Mouse (Mus musculus) lung, postnatal 10 days (tissue): Measurements from ENCODE around the gene Cyba.

Experiments used
- DNase-seq: peaks from one replicate; pipeline ENCODE4 v3.0.0; 2021

The Cyba gene

GRCm38 (mm10) chr8:122432443-122433268 lies at the start of gene Cyba:
Gene Cyba (minus strand): TSS chr8:122432930.
- peak; percentile 94 for DNase-seq

GRCm38 (mm10) chr8:122482448-122482847 lies 49.7 kb upstream of the Cyba start:
- no peak for DNase-seq

- DNase-seq: peak; percentile 93
These were observed 43.0 kb upstream of the Cyba start, which contains the start of the genes Rnf166 and Ctu2 for GRCm38 (mm10) chr8:122475580-122476320. Gene Rnf166 (minus strand): TSS chr8:122476064. Gene Ctu2 (plus strand): TSS chr8:122476143.

GRCm38 (mm10) chr8:122474951-122475560 lies 42.3 kb upstream of the Cyba start:
- peak; percentile 66 for DNase-seq

- DNase-seq: no peak
These were observed 41.2 kb upstream of the Cyba start for GRCm38 (mm10) chr8:122473911-122474421.

- no peak for DNase-seq
These were observed 38.0 kb upstream of the Cyba start for GRCm38 (mm10) chr8:122470691-122471090.

GRCm38 (mm10) chr8:122469965-122470364 lies 37.2 kb upstream of the Cyba start:
- DNase-seq: no peak

- no peak for DNase-seq
These were observed 36.7 kb upstream of the Cyba start for GRCm38 (mm10) chr8:122469407-122469806.

GRCm38 (mm10) chr8:122467816-122468215 lies 35.1 kb upstream of the Cyba start:
- DNase-seq: no peak

- no peak for DNase-seq
These were observed 32.3 kb upstream of the Cyba start for GRCm38 (mm10) chr8:122464985-122465384.

- peak; percentile 54 for DNase-seq
These were observed 31.2 kb upstream of the Cyba start for GRCm38 (mm10) chr8:122463651-122464640.

- no peak for DNase-seq
These were observed 29.8 kb upstream of the Cyba start for GRCm38 (mm10) chr8:122462510-122462909.

- DNase-seq: no peak
These were observed 28.9 kb upstream of the Cyba start for GRCm38 (mm10) chr8:122461473-122462148.

GRCm38 (mm10) chr8:122460524-122461472 lies 28.1 kb upstream of the Cyba start, which contains the start of gene Snai3:
Gene Snai3 (minus strand): TSS chr8:122460733.
- peak; percentile 65 for DNase-seq

- DNase-seq: no peak
These were observed 27.3 kb upstream of the Cyba start for GRCm38 (mm10) chr8:122459990-122460389.

GRCm38 (mm10) chr8:122459218-122459900 lies 26.6 kb upstream of the Cyba start:
- DNase-seq: peak; percentile 50

GRCm38 (mm10) chr8:122457171-122457570 lies 24.4 kb upstream of the Cyba start:
- DNase-seq: no peak

- DNase-seq: no peak
These were observed 21.7 kb upstream of the Cyba start for GRCm38 (mm10) chr8:122454409-122454808.

GRCm38 (mm10) chr8:122452154-122452553 lies 19.4 kb upstream of the Cyba start:
- no peak for DNase-seq
